Mouse (Mus musculus) bone marrow, adult 2 months (tissue): ENCODE results near the gene Rdm1.

Experiments
- CTCF ChIP-seq: fragments of 200-500 bp; IDR thresholded peaks from 2 replicates; pipeline ENCODE4 v1.5.1; 2011; ENCODE audit warnings: low read length, control low read depth; ENCODE audit not compliant: control insufficient read depth, insufficient read depth
- POLR2A ChIP-seq: fragments of 200-500 bp; IDR thresholded peaks from 2 replicates; pipeline ENCODE4 v1.6.1; 2011; ENCODE audit warnings: low read depth, mild to moderate bottlenecking, control low read depth, low read length, borderline replicate concordance; ENCODE audit not compliant: control insufficient read depth

DNA sequence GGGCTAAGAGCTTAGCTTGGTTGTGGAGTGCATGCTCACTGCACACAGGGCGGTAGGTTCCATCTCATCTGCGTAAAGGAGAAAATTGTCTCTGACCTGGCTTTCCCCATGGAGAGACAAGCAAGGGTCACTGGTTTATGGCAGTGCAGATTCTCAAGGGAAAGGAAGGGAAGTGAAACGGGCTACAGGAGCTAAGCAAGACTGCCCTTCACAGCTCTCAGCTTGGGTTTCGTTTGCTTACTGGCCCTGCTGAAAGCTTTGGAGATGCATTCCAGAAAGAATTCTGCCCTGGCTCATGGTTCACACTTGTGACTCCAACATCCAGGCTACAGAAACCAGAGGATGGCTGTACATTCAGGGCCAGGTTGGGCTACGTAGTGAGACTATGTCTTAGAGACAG is 51.8 kb downstream of the Rdm1 start:
- TF ChIP-seq POLR2A (no peak), CTCF (no peak)
